Mouse (Mus musculus) stomach, embryonic 16.5 days (tissue): ENCODE results near the gene Lgr4. TPM values are rescaled to one million over a fixed set of nuclear protein-coding genes. Genes with fewer than 3 reads are reported as not detected.

Source experiments
- ATAC-seq: fragments of 200-750 bp; cut with Nextera tagmentation; 2 replicates; pipeline ENCODE4 v1.8.0; 2017; ENCODE audit warnings: moderate number of reproducible peaks, moderate TSS enrichment; ENCODE audit not compliant: insufficient read depth, low FRiP score
- H3K27ac ChIP-seq: fragments of 300-500 bp; sonication (generic); 2 replicates; pipeline ENCODE4 v1.5.1; 2014; ENCODE audit warnings: low read length
- H3K27me3 ChIP-seq: fragments of 300-500 bp; sonication (generic); 2 replicates; pipeline ENCODE4 v1.6.1; 2014; ENCODE audit warnings: low read length, control low read depth, mixed read lengths; ENCODE audit not compliant: control insufficient read depth, insufficient read depth
- H3K36me3 ChIP-seq: fragments of 300-500 bp; sonication (generic); 2 replicates; pipeline ENCODE4 v1.6.1; 2014; ENCODE audit warnings: low read length; ENCODE audit not compliant: control insufficient read depth, insufficient read depth
- H3K4me1 ChIP-seq: fragments of 300-500 bp; sonication (generic); 2 replicates; pipeline ENCODE4 v1.6.1; 2014; ENCODE audit warnings: low read length, control low read depth, mixed read lengths; ENCODE audit not compliant: control insufficient read depth, insufficient read depth
- H3K4me2 ChIP-seq: fragments of 300-500 bp; sonication (generic); 2 replicates; pipeline ENCODE4 v1.6.1; 2014; ENCODE audit warnings: low read depth, low read length, mixed read lengths
- H3K4me3 ChIP-seq: fragments of 300-500 bp; sonication (generic); replicated peaks from 2 replicates; pipeline ENCODE4 v1.5.1; 2014; ENCODE audit warnings: mild to moderate bottlenecking, low read length
- H3K9ac ChIP-seq: fragments of 300-500 bp; sonication (generic); 2 replicates; pipeline ENCODE4 v1.6.1; 2014; ENCODE audit warnings: low read length
- H3K9me3 ChIP-seq: fragments of 300-500 bp; sonication (generic); replicated peaks from 2 replicates; pipeline ENCODE4 v1.6.1; 2016; ENCODE audit warnings: low read length, control low read depth; ENCODE audit not compliant: control insufficient read depth
- WGBS: fragments of 180-500 bp; shearing (Covaris S2); extraction: QIAGEN DNeasy Blood & Tissue Kit; methylation state at CpG from one replicate; pipeline ENCODE4 v1.1.7; 2014; 5-methylcytosine and 5-hydroxymethylcytosine counted together
- polyA plus RNA-seq: library from polyadenylated mRNA; unstranded; fragments of >200 nt; fragmentation: Nextera tagmentation; extraction: Ambion mirVana; gene quantifications from 2 replicates; pipeline ENCODE4 v1.2.1, GENCODE M21; 2015

Lgr4 gene
- polyA plus RNA-seq, 1 experiment from 2014 or later, result 18.2 TPM

- ATAC-seq, result no peak
- Histone ChIP-seq H3K9me3 (no peaks in the 10 kb centered on the region), H3K27ac (no peak overlapping the region), H3K9ac (no peak overlapping the region), H3K27me3 (no peaks in the 10 kb centered on the region), H3K36me3 (peaks cover 3% of the 10 kb centered on the region; the same call in 1 of the 2 replicates), H3K4me1 (peaks cover 21% of the 10 kb centered on the region), H3K4me3 (no peak overlapping the region), H3K4me2 (no peak overlapping the region)
- WGBS, result 88% methylated on average over 1 of the region's 1 CpGs
Observed at GRCm38 (mm10) chr2:110020430-110020829, 103.0 kb downstream of the Lgr4 start.

- Histone ChIP-seq H3K27me3 (no peaks in the 10 kb centered on the region), H3K9ac (no peak overlapping the region), H3K4me2 (no peak overlapping the region), H3K4me1 (peaks cover 12% of the 10 kb centered on the region), H3K36me3 (0 out of 2 replicates have a peak, but pooled peaks cover 3% of the 10 kb centered on the region), H3K27ac (peak overlapping the region; percentile 19; the same call in 1 of the 2 replicates), H3K4me3 (no peak overlapping the region), H3K9me3 (no peaks in the 10 kb centered on the region)
- WGBS, result 18% methylated on average over 4 of the region's 4 CpGs
- ATAC-seq, result peak; percentile 56; the same call in 1 of the 2 replicates
Observed at GRCm38 (mm10) chr2:110036265-110036664, 118.8 kb downstream of the Lgr4 start.

GRCm38 (mm10) chr2:110036665-110037064 lies 119.2 kb downstream of the Lgr4 start:
- 0 out of 2 replicates have a peak overlapping the region, but pooled peaks have one; percentile 36 for H3K27ac ChIP-seq
- no peaks in the 10 kb centered on the region for H3K27me3 ChIP-seq
- H3K4me3 ChIP-seq, result no peak overlapping the region
- ATAC-seq, result peak; percentile 47; the same call in 1 of the 2 replicates
- 40% methylated on average over 4 of the region's 4 CpGs for WGBS
- peaks cover 12% of the 10 kb centered on the region for H3K4me1 ChIP-seq
- H3K4me2 ChIP-seq, result no peak overlapping the region
- no peak overlapping the region for H3K9ac ChIP-seq
- H3K36me3 ChIP-seq, result 0 out of 2 replicates have a peak, but pooled peaks cover 3% of the 10 kb centered on the region
- no peaks in the 10 kb centered on the region for H3K9me3 ChIP-seq

- 62% methylated on average over 2 of the region's 2 CpGs for WGBS
Observed at GRCm38 (mm10) chr2:110037221-110037620, 119.8 kb downstream of the Lgr4 start.

GRCm38 (mm10) chr2:110038341-110038740 lies 120.9 kb downstream of the Lgr4 start:
- H3K27me3 ChIP-seq, result no peaks in the 10 kb centered on the region
- no peak overlapping the region for H3K4me2 ChIP-seq
- 76% methylated on average over 5 of the region's 5 CpGs for WGBS
- H3K9me3 ChIP-seq, result no peaks in the 10 kb centered on the region
- no peak overlapping the region for H3K27ac ChIP-seq
- H3K36me3 ChIP-seq, result no peaks in the 10 kb centered on the region
- no peak overlapping the region for H3K4me3 ChIP-seq
- ATAC-seq, result no peak
- peaks cover 12% of the 10 kb centered on the region for H3K4me1 ChIP-seq
- no peak overlapping the region for H3K9ac ChIP-seq

More at GRCm38 (mm10) chr2:110037221-110037620, 119.8 kb downstream of the Lgr4 start:
- Histone ChIP-seq H3K4me2 (no peak overlapping the region), H3K9ac (no peak overlapping the region), H3K27ac (0 out of 2 replicates have a peak overlapping the region, but pooled peaks have one; percentile 36), H3K4me1 (peaks cover 12% of the 10 kb centered on the region), H3K9me3 (no peaks in the 10 kb centered on the region), H3K4me3 (no peak overlapping the region), H3K36me3 (0 out of 2 replicates have a peak, but pooled peaks cover 3% of the 10 kb centered on the region), H3K27me3 (no peaks in the 10 kb centered on the region)
- ATAC-seq, result no peak

GRCm38 (mm10) chr2:110042861-110043760 lies 125.7 kb downstream of the Lgr4 start:
- Histone ChIP-seq H3K4me1 (0 out of 2 replicates have a peak, but pooled peaks cover 2% of the 10 kb centered on the region), H3K4me3 (no peak overlapping the region), H3K9me3 (no peaks in the 10 kb centered on the region), H3K27me3 (no peaks in the 10 kb centered on the region), H3K9ac (no peak overlapping the region), H3K36me3 (no peaks in the 10 kb centered on the region), H3K4me2 (no peak overlapping the region), H3K27ac (no peak overlapping the region)
- 46% methylated on average over 5 of the region's 5 CpGs for WGBS
- no peak for ATAC-seq

- H3K4me1 ChIP-seq, result no peaks in the 10 kb centered on the region
- H3K9me3 ChIP-seq, result no peaks in the 10 kb centered on the region
- 58% methylated on average over 4 of the region's 4 CpGs for WGBS
- no peaks in the 10 kb centered on the region for H3K36me3 ChIP-seq
- H3K27ac ChIP-seq, result no peak overlapping the region
- no peak overlapping the region for H3K9ac ChIP-seq
- H3K27me3 ChIP-seq, result no peaks in the 10 kb centered on the region
- H3K4me2 ChIP-seq, result no peak overlapping the region
- ATAC-seq, result no peak
- no peak overlapping the region for H3K4me3 ChIP-seq
Observed at GRCm38 (mm10) chr2:110058424-110058823, 141.0 kb downstream of the Lgr4 start.

GRCm38 (mm10) chr2:110063131-110063530 lies 145.7 kb downstream of the Lgr4 start:
- no peak overlapping the region for H3K9ac ChIP-seq
- H3K36me3 ChIP-seq, result no peaks in the 10 kb centered on the region
- no peaks in the 10 kb centered on the region for H3K27me3 ChIP-seq
- H3K4me2 ChIP-seq, result no peak overlapping the region
- no peaks in the 10 kb centered on the region for H3K4me1 ChIP-seq
- H3K27ac ChIP-seq, result no peak overlapping the region
- no peaks in the 10 kb centered on the region for H3K9me3 ChIP-seq
- 87% methylated on average over 1 of the region's 1 CpGs for WGBS
- H3K4me3 ChIP-seq, result no peak overlapping the region
- no peak for ATAC-seq
